Mouse (Mus musculus): Measurements from ENCODE around the gene Adgrl2. TPM values are rescaled to one million over a fixed set of nuclear protein-coding genes. Genes with fewer than 3 reads are reported as not detected.

The Adgrl2 gene
- polyA plus RNA-seq, 1 experiment from 2014 or later, result 77.5 TPM

DNA sequence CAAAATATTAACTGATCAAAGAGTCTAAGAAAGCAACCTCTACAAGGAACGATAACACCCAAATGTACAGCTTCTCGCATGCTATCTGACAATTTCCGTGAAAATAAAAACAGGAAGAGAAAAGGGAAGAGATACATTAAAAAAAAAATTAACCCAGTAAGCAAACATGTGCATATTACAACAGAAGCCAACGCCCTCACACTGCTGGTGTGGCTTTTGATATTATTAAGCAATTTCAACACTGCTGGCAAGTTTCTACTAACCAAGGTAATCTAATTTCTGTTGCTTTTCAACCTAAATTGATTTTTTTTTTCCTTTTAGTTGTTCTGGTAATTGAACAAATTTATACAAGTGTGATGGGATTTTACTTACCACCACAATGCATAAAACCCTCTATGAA is 8.0 kb downstream of the Adgrl2 start:
- H3K4me3 ChIP-seq (ENCODE audit: low read depth, low read length), result no peak overlapping the region
- no peak for DNase-seq (ENCODE audit: low spot score)
- H3K27me3 ChIP-seq (ENCODE audit: control insufficient read depth, insufficient read depth, low read length), result no peaks in the 10 kb centered on the region
- H3K9ac ChIP-seq (ENCODE audit: low read depth, low read length), result no peak overlapping the region
- 86% methylated on average over 4 of the region's 4 CpGs for WGBS
- no peak overlapping the region for H3K4me2 ChIP-seq (replicated peaks; ENCODE audit: low read depth, low read length)
- H3K36me3 ChIP-seq (ENCODE audit: control insufficient read depth, insufficient read depth, low read length), result no peaks in the 10 kb centered on the region
- H3K9me3 ChIP-seq (ENCODE audit: control insufficient read depth, low read length), result no peaks in the 10 kb centered on the region
- no peaks in the 10 kb centered on the region; the same call in 1 of the 2 replicates for H3K4me1 ChIP-seq (replicated peaks; ENCODE audit: control insufficient read depth, insufficient read depth, low read length)
- no peak for ATAC-seq (ENCODE audit: low FRiP score)
- H3K27ac ChIP-seq (ENCODE audit: low read depth, low read length), result no peak overlapping the region

DNA sequence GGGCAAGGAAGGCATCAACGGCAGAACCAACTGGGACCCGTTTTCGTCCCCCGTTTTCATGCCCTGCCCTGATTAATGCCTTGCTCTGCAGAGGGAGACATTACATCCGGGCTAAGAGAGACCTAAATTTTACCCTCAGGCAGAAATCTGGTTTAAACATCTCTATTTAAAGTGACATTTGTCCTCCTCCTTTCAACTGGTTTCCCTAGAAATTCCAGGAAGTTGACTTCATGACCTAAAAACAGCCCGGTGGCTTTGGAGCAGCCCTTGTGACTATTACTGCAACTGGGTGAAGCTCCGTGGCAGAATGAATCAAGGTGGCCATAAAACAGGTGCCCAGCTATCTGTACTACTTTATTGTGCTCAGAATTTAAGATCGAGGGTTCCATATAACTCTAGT is 8.6 kb downstream of the Adgrl2 start:
- H3K4me3 ChIP-seq (ENCODE audit: low read depth, low read length), result no peak overlapping the region
- H3K36me3 ChIP-seq (ENCODE audit: control insufficient read depth, insufficient read depth, low read length), result no peaks in the 10 kb centered on the region
- ATAC-seq (ENCODE audit: low FRiP score) (no peak), DNase-seq (ENCODE audit: low spot score) (no peak)
- H3K9me3 ChIP-seq (ENCODE audit: control insufficient read depth, low read length), result no peaks in the 10 kb centered on the region
- no peak overlapping the region for H3K9ac ChIP-seq (ENCODE audit: low read depth, low read length)
- no peak overlapping the region for H3K4me2 ChIP-seq (replicated peaks; ENCODE audit: low read depth, low read length)
- no peak overlapping the region for H3K27ac ChIP-seq (ENCODE audit: low read depth, low read length)
- no peaks in the 10 kb centered on the region; the same call in 1 of the 2 replicates for H3K4me1 ChIP-seq (replicated peaks; ENCODE audit: control insufficient read depth, insufficient read depth, low read length)
- 70% methylated on average over 8 of the region's 8 CpGs for WGBS
- no peaks in the 10 kb centered on the region for H3K27me3 ChIP-seq (ENCODE audit: control insufficient read depth, insufficient read depth, low read length)

DNA sequence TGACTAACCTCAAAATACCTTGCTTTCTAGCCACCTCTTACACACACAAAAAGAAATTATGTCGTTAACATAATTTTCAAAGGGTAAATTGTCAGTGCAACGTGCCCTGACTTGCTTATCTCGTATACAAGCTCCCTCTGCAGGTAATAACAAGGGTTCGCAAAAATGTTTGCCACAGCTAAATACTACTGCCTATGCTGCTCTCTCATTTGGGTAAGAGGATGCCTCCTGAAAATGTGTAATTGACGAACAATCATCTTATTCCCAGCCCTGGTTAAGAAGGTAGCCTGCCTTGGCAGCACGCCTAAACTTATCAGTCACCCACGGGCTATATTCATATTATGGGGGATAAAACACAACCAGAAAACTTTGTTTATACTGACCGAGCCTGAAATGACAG is 11.8 kb downstream of the Adgrl2 start:
- no peaks in the 10 kb centered on the region for H3K4me1 ChIP-seq (replicated peaks; ENCODE audit: control insufficient read depth, insufficient read depth, low read length)

DNA sequence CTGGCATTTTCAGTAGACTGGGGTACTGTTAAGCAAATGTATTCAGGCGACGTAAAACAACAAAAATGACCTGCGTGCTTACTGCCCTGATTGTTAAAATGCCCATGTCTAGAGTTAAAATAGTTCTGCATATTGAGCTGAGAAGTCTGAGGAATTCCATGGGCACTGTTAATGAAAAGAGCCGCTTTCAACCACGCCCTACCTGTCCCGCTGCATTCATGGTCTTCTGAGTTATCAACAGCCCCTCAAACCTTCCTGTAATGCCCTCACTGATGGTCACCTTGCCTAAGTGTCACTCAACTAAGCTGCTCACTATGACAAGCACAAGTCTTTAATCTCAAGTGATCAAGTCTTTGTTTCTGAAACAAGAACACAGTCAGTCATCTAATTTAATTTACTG is 12.5 kb downstream of the Adgrl2 start:
- H3K4me2 ChIP-seq (replicated peaks; ENCODE audit: low read depth, low read length), result no peak overlapping the region
- no peak overlapping the region for H3K9ac ChIP-seq (ENCODE audit: low read depth, low read length)
- WGBS, result 90% methylated on average over 6 of the region's 6 CpGs
- H3K36me3 ChIP-seq (ENCODE audit: control insufficient read depth, insufficient read depth, low read length), result no peaks in the 10 kb centered on the region
- no peak for ATAC-seq (ENCODE audit: low FRiP score)
- no peaks in the 10 kb centered on the region for H3K4me1 ChIP-seq (replicated peaks; ENCODE audit: control insufficient read depth, insufficient read depth, low read length)
- H3K4me3 ChIP-seq (ENCODE audit: low read depth, low read length), result no peak overlapping the region
- H3K27ac ChIP-seq (ENCODE audit: low read depth, low read length), result no peak overlapping the region
- H3K27me3 ChIP-seq (ENCODE audit: control insufficient read depth, insufficient read depth, low read length), result no peaks in the 10 kb centered on the region
- DNase-seq (ENCODE audit: low spot score), result no peak
- H3K9me3 ChIP-seq (ENCODE audit: control insufficient read depth, low read length), result no peaks in the 10 kb centered on the region

More for the DNA sequence above, 11.8 kb downstream of the Adgrl2 start:
- Histone ChIP-seq H3K4me2 (replicated peaks; ENCODE audit: low read depth, low read length) (no peak overlapping the region), H3K9me3 (ENCODE audit: control insufficient read depth, low read length) (no peaks in the 10 kb centered on the region), H3K4me3 (ENCODE audit: low read depth, low read length) (no peak overlapping the region), H3K36me3 (ENCODE audit: control insufficient read depth, insufficient read depth, low read length) (no peaks in the 10 kb centered on the region), H3K27me3 (ENCODE audit: control insufficient read depth, insufficient read depth, low read length) (no peaks in the 10 kb centered on the region), H3K27ac (ENCODE audit: low read depth, low read length) (no peak overlapping the region), H3K9ac (ENCODE audit: low read depth, low read length) (no peak overlapping the region)
- DNase-seq (ENCODE audit: low spot score) (no peak), ATAC-seq (ENCODE audit: low FRiP score) (no peak)
- 74% methylated on average over 8 of the region's 8 CpGs for WGBS

DNA sequence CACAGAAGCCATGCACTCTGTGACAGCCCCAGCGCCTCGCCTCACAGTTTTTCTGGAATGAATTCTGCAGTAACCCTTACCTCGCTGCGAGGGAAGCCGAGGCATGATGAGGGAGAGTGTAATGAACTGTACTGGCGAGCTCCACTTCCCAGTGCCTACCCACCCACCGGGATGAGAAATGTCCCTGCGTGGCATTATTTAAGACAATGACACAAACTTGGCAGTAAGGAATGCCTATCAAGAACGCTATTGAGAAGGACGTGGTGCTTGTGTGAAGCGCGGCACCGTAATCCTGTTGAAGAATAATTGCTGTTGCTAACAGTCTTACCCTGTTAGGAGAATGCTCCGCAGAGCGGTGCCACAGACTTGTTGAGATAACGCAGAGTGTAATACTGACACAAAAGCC is 13.2 kb downstream of the Adgrl2 start:
- DNase-seq (ENCODE audit: low spot score) (no peak), ATAC-seq (ENCODE audit: low FRiP score) (peak; percentile 69)
- Histone ChIP-seq H3K4me2 (replicated peaks; ENCODE audit: low read depth, low read length) (no peak overlapping the region; the same call in 1 of the 2 replicates), H3K4me3 (ENCODE audit: low read depth, low read length) (no peak overlapping the region), H3K27me3 (ENCODE audit: control insufficient read depth, insufficient read depth, low read length) (no peaks in the 10 kb centered on the region), H3K9ac (ENCODE audit: low read depth, low read length) (no peak overlapping the region), H3K27ac (ENCODE audit: low read depth, low read length) (no peak overlapping the region), H3K9me3 (ENCODE audit: control insufficient read depth, low read length) (no peaks in the 10 kb centered on the region), H3K36me3 (ENCODE audit: control insufficient read depth, insufficient read depth, low read length) (no peaks in the 10 kb centered on the region), H3K4me1 (replicated peaks; ENCODE audit: control insufficient read depth, insufficient read depth, low read length) (no peaks in the 10 kb centered on the region)
- WGBS, result 46% methylated on average over 16 of the region's 16 CpGs

DNA sequence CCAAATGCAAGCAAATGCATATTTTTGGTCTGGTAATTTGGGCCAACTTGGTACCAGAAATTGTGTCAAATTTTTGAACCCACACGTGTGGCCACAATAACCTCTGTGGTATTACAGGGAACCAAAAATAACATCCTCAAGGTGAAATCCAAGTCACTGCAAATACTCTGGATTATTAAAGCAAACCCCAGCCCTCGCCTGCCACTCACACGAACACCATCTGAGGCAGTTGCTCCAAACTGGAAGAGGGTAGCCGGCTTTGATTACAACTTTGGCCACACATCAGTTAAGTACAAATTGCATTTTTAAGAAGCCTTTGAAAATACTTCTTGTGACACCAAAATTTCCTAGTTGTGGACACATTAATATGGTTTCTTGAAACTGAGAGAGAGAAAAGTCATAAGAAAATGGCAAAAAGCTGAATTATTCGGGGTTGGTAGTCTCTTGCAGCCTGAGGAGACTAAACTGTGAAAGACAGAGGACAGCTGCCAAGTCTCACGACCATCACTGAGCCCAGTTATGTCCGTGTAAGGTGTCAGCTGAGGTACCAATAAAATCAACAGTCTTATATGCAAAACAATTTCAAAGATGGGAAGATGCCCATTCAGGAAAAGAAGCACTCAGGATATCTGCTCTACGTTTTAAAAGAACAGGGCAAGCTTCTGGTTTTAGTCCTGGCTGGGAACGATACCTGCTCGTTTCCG is 18.3 kb downstream of the Adgrl2 start:
- H3K4me1 ChIP-seq (replicated peaks; ENCODE audit: control insufficient read depth, insufficient read depth, low read length), result no peaks in the 10 kb centered on the region
- no peak overlapping the region for H3K4me3 ChIP-seq (ENCODE audit: low read depth, low read length)
- H3K4me2 ChIP-seq (replicated peaks; ENCODE audit: low read depth, low read length), result no peak overlapping the region
- no peaks in the 10 kb centered on the region for H3K27me3 ChIP-seq (ENCODE audit: control insufficient read depth, insufficient read depth, low read length)
- no peak overlapping the region for H3K27ac ChIP-seq (ENCODE audit: low read depth, low read length)
- 87% methylated on average over 11 of the region's 11 CpGs for WGBS
- H3K9me3 ChIP-seq (ENCODE audit: control insufficient read depth, low read length), result no peaks in the 10 kb centered on the region
- H3K9ac ChIP-seq (ENCODE audit: low read depth, low read length), result no peak overlapping the region
- no peaks in the 10 kb centered on the region for H3K36me3 ChIP-seq (ENCODE audit: control insufficient read depth, insufficient read depth, low read length)
- no peak for ATAC-seq (ENCODE audit: low FRiP score)
- DNase-seq (ENCODE audit: low spot score), result no peak

DNA sequence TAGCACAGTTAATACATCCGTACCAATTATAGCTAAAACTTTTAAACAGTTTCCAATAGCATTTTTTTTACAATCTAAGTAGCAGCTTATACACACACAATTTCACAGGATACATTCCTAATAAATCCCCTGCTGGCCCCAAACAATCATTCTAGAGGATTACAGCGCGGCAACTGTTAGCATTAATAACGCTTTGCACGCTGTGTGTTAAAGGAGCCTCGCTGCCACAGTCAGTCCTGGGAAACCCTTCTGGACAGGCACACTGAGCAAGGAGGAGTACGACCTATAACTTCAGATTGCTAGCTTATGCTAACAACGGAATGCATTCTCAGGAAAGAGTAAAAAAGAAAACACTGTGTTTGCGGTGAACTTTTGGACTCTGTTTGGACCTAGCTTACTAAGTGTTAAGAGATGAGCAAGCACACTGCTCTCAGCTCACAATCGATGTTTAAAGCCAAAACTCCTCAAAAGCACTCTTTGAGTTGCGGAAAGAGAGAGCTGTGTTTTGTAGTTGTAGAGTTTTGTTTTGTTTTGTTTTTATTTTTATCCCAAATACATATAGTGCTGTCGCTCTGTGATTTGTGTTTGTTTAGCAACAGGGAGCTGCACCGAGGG is 25.3 kb downstream of the Adgrl2 start:
- DNase-seq (ENCODE audit: low spot score), result no peak
- Histone ChIP-seq H3K4me3 (ENCODE audit: low read depth, low read length) (no peak overlapping the region), H3K27me3 (ENCODE audit: control insufficient read depth, insufficient read depth, low read length) (no peaks in the 10 kb centered on the region), H3K9ac (ENCODE audit: low read depth, low read length) (no peak overlapping the region), H3K4me2 (replicated peaks; ENCODE audit: low read depth, low read length) (no peak overlapping the region), H3K4me1 (replicated peaks; ENCODE audit: control insufficient read depth, insufficient read depth, low read length) (no peaks in the 10 kb centered on the region; the same call in 1 of the 2 replicates), H3K9me3 (ENCODE audit: control insufficient read depth, low read length) (no peaks in the 10 kb centered on the region), H3K27ac (ENCODE audit: low read depth, low read length) (no peak overlapping the region), H3K36me3 (ENCODE audit: control insufficient read depth, insufficient read depth, low read length) (no peaks in the 10 kb centered on the region)
- 75% methylated on average over 13 of the region's 13 CpGs for WGBS
- ATAC-seq (ENCODE audit: low FRiP score), result no peak

DNA sequence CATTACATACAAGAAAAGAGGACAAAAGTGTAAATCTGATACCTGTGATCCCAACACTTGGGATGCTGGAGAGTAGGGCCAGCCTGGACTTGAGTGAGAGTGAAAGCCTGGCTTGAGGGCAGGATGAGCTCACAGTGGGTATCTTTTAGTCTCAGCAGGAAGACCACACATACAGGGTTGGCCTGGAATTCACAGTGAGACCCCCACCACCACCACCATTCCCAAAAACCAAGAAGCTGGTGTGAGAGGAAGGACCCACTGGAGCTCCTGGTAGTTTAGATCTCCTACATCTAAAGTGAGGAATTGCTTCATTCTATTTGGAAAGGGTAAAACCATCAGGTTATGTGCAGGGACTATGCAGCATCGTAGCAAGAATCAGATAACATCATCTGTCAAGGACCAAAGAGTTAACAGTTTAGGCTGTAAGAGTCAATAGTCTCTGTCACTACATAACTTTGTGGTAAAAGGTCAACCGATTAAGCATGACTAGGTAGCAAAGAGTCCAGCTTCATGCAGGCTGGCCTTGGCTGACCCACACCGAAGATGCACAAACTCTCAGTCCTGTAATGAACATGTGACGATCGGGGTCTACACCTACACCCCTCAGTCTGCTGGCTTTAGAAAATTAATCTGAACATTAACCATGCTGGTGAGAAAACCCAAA is 26.8 kb downstream of the Adgrl2 start:
- no peak overlapping the region for H3K4me2 ChIP-seq (replicated peaks; ENCODE audit: low read depth, low read length)
- H3K36me3 ChIP-seq (ENCODE audit: control insufficient read depth, insufficient read depth, low read length), result no peaks in the 10 kb centered on the region
- H3K9ac ChIP-seq (ENCODE audit: low read depth, low read length), result no peak overlapping the region
- H3K27ac ChIP-seq (ENCODE audit: low read depth, low read length), result no peak overlapping the region
- H3K9me3 ChIP-seq (ENCODE audit: control insufficient read depth, low read length), result no peaks in the 10 kb centered on the region
- no peaks in the 10 kb centered on the region for H3K27me3 ChIP-seq (ENCODE audit: control insufficient read depth, insufficient read depth, low read length)
- H3K4me3 ChIP-seq (ENCODE audit: low read depth, low read length), result no peak overlapping the region
- DNase-seq (ENCODE audit: low spot score) (no peak), ATAC-seq (ENCODE audit: low FRiP score) (no peak)
- H3K4me1 ChIP-seq (replicated peaks; ENCODE audit: control insufficient read depth, insufficient read depth, low read length), result no peaks in the 10 kb centered on the region; the same call in 1 of the 2 replicates
- 87% methylated on average over 5 of the region's 5 CpGs for WGBS

Data from hindbrain, embryonic 11.5 days (tissue).